Mouse (Mus musculus): ENCODE data around the gene Agfg2.

DNA sequence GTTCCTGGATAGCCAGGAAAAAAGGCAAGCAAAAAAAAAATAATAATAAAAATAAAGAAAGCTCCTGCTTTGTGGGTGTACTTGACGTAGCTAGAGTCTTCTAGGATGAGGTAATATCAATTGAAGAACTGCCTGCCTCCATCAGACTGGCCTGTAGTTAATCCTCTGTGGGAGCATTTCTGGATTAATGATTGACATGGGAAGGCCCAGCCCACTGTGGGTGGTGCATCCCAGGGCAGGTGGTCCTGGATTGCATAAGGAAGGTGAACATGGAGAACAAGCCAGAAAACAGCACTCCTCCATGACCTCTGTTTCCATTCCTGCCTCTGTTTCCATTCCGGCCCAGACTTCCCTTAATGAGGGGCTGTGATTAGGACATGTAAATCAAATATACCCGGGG, 5.8 kb downstream of the Agfg2 start:
- TF ChIP-seq POLR2A (IDR thresholded peaks at IDR 0.05; ENCODE audit: low read depth, low read length) (no peak), CTCF (IDR thresholded peaks at IDR 0.05; ENCODE audit: extremely low read depth, insufficient read depth, insufficient read length, insufficient replicate concordance) (no peak)
